Comparison of ENCODE assay signal across 20 mouse cellular contexts in the genomic region with DNA sequence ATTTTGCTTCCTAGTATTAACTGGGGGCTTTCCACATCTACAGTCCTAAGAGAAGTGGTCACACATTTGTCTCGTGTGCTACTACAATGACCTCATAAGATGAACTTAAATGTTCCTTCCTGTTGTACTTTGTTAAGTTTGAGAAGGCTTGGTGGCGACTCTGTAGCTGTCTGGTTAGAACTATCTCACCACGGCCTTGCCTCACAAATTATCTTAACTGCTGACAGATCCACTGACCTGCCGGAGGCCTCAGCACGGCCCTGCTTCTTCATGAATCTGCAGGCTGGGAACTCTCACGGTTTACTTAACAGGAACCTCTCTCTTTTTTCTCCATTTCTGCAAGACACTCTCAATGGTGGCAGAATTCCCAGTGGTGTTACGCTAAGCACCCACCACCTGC. TPM values are rescaled to one million over a fixed set of nuclear protein-coding genes. Genes with fewer than 3 reads are reported as not detected.
DNase-seq lines count a peak whose midpoint lies in the region; ATAC-seq and TF ChIP-seq lines count a peak whose summit lies in the region.
"Had no signal": no experiment of that assay in that cellular context is flagged by ENCODE, and none has a peak within 500 bp of the region (broad histone marks: within the 10 kb centered on the region; RNA-seq: fewer than 3 reads in every experiment).

No protein-coding gene starts in this region.

- peak; percentile 5 for DNase-seq in embryo, embryonic 10.5 days (ENCODE audit: low spot score)
- no peak for DNase-seq in embryo, embryonic 11 days
- no peak for DNase-seq in lung, adult 2 months
- no peak for DNase-seq in lung, postnatal 4 days
- no peak for DNase-seq in liver, embryonic 13.5 days
- DNase-seq in gastrocnemius, adult 8-10 months (ENCODE audit: low spot score in 2 of 2) = no peak
- no peak for DNase-seq in frontal cortex, postnatal 10 days (ENCODE audit: low spot score in 2 of 2)
- DNase-seq in left cerebral cortex, adult 8-10 months (ENCODE audit: low spot score in 2 of 2) = no peak
- DNase-seq: adrenal gland, postnatal 36 days; cerebellum, adult 2 months; cerebellum, postnatal 36 days; gastrocnemius, postnatal 36 days; retina, postnatal 1 day; right cerebral cortex, postnatal 4 days had no signal

- no peaks in the 10 kb centered on the region for H3K4me1 ChIP-seq in lung, adult 2 months (ENCODE audit: control insufficient read depth, insufficient read depth, low read length)
- H3K4me1 ChIP-seq in liver, embryonic 13.5 days (replicated peaks) = peaks cover 31% of the 10 kb centered on the region
- H3K4me1 ChIP-seq: forebrain, embryonic 13.5 days; hindbrain, embryonic 10.5 days; limb, embryonic 15.5 days had no signal

- peak; percentile 43; the same call in 1 of the 2 replicates for ATAC-seq in liver, embryonic 13.5 days (ENCODE audit: low read depth)
- ATAC-seq: CD4-positive, CD25-positive, alpha-beta regulatory T cell, adult 4 months; forebrain, embryonic 13.5 days had no signal

- H3K27me3 ChIP-seq in liver, embryonic 13.5 days = no peaks in the 10 kb centered on the region
- H3K27me3 ChIP-seq: forebrain, embryonic 13.5 days; limb, embryonic 15.5 days had no signal

- H3K4me2 ChIP-seq in liver, embryonic 13.5 days = 0 out of 2 replicates have a peak overlapping the region, but pooled peaks have one; percentile 10
- H3K4me2 ChIP-seq: forebrain, embryonic 13.5 days; limb, embryonic 15.5 days had no signal

- no peak for TF ChIP-seq POLR2A in lung, adult 2 months (IDR thresholded peaks at IDR 0.05; ENCODE audit: borderline replicate concordance, extremely low read depth, low read depth, low read length)

- 72% methylated on average over 7 of the region's 7 CpGs for WGBS in lung, adult 2 months
- 38% methylated on average over 7 of the region's 7 CpGs for WGBS in liver, embryonic 13.5 days (ENCODE audit: insufficient replicate concordance)

- H3K9ac ChIP-seq in liver, embryonic 13.5 days = peak overlapping the region; percentile 15; the same call in 1 of the 2 replicates
- H3K9ac ChIP-seq: forebrain, embryonic 13.5 days; limb, embryonic 15.5 days had no signal

- TF ChIP-seq CTCF in lung, adult 2 months (IDR thresholded peaks at IDR 0.05; ENCODE audit: insufficient read depth, low read length) = peak; percentile 8; the same call in 1 of the 2 replicates

- H3K4me3 ChIP-seq in lung, adult 2 months (replicated peaks; ENCODE audit: extremely low read depth, low read depth, low read length) = no peak overlapping the region
- no peak overlapping the region for H3K4me3 ChIP-seq in liver, embryonic 13.5 days (replicated peaks)
- H3K4me3 ChIP-seq: forebrain, embryonic 13.5 days; hindbrain, embryonic 10.5 days; limb, embryonic 15.5 days; midbrain, embryonic 10.5 days had no signal

- H3K36me3 ChIP-seq in liver, embryonic 13.5 days = peaks cover 89% of the 10 kb centered on the region

- H3K27ac ChIP-seq in liver, embryonic 13.5 days = peak overlapping the region; percentile 58
- H3K27ac ChIP-seq: forebrain, embryonic 13.5 days; hindbrain, embryonic 10.5 days; limb, embryonic 15.5 days; midbrain, embryonic 10.5 days had no signal

- no peaks in the 10 kb centered on the region for H3K9me3 ChIP-seq in liver, embryonic 13.5 days (replicated peaks)
- H3K9me3 ChIP-seq: forebrain, embryonic 13.5 days; G1E; hindbrain, embryonic 10.5 days; limb, embryonic 15.5 days; midbrain, embryonic 10.5 days had no signal

RNA-seq across cellular contexts. Expression of a gene that starts 27.2 kb away (rescaled TPM):
- 53.0 and 69.3 TPM in 2 replicates for polyA plus RNA-seq in lung, adult 2 months (2012; rRNA removed)
- polyA plus RNA-seq in liver, embryonic 13.5 days (2015; fragmentation: Nextera tagmentation; extraction: Ambion mirVana) = 25.1 and 31.3 TPM in 2 replicates
- total RNA-seq in gastrocnemius, adult 8-10 months (2022) = 1 to 10 TPM; 7.5 to 8.5 (median 7.9) TPM
- 10 to 100 TPM; 37.2 to 39.1 (median 38.6) TPM for total RNA-seq in left cerebral cortex, adult 8-10 months (2022)

Comparison
In these comparisons a context has a peak if more than half of its experiments do, and no peak if none do; other contexts are left out.
1. RNA of a gene that starts 27.2 kb away (total RNA-seq): 37.2 to 39.1 TPM in left cerebral cortex, adult 8-10 months; 7.5 to 8.5 TPM in gastrocnemius, adult 8-10 months; every median in the first group is over 4 times any median in the second.